Mouse (Mus musculus): ENCODE measurements around the gene Rnf214.

- TF ChIP-seq CTCF (IDR thresholded peaks at IDR 0.05; ENCODE audit: low read depth, low read length) = no peak
- TF ChIP-seq POLR2A (IDR thresholded peaks at IDR 0.05; ENCODE audit: extremely low read depth, insufficient read depth, low read length) = no peak
Observed at GRCm38 (mm10) chr9:45942464-45942863, 35.8 kb upstream of the Rnf214 start.

Data from liver, adult 2 months (tissue).